Mouse (Mus musculus): ENCODE measurements around the gene Cyld.

- no peak for TF ChIP-seq EP300 (IDR thresholded peaks at IDR 0.05; ENCODE audit: low read depth)
- TF ChIP-seq CTCF (IDR thresholded peaks at IDR 0.05; ENCODE audit: low read depth), result no peak
Measured at GRCm38 (mm10) chr8:88666435-88666834, 30.4 kb upstream of the Cyld start.
